Mouse (Mus musculus) cerebellum, postnatal 4 days (tissue): Measurements from ENCODE around the gene Spindoc.
A peak's percentile ranks its signal among the peaks of the same experiment; 100 is the strongest.
"Not testable (repeated sequence)": the region's sequence is repeated elsewhere in the genome, so short reads cannot be mapped to it uniquely, and the experiment has no call there.

Source experiments
- DNase-seq, 2 experiments: peaks; one replicate each; pipeline ENCODE4 v3.0.0; 2022; ENCODE audit warnings: low spot score in 2 of 2, mixed read lengths in 1 of 2

The Spindoc gene

DNA sequence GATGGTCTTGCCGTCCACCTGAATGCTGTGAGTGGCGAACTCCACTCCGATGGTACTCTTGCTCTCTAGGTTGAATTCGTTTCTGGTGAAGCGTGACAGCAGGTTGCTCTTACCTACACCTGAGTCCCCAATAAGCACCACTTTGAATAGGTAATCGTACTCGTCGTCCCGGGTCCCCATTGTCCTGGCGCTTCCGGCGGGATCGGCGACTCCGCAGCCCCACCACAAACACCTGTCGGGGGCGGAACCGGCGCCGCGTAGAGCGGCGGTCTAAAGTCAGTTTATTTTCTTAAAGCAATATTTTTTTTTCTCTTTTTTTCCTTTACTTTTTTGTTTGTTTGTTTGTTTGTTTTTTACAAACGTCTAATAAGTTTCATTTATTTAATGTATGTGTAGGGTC is 16.1 kb upstream of the Spindoc start:
- not testable (repeated sequence) for DNase-seq

DNA sequence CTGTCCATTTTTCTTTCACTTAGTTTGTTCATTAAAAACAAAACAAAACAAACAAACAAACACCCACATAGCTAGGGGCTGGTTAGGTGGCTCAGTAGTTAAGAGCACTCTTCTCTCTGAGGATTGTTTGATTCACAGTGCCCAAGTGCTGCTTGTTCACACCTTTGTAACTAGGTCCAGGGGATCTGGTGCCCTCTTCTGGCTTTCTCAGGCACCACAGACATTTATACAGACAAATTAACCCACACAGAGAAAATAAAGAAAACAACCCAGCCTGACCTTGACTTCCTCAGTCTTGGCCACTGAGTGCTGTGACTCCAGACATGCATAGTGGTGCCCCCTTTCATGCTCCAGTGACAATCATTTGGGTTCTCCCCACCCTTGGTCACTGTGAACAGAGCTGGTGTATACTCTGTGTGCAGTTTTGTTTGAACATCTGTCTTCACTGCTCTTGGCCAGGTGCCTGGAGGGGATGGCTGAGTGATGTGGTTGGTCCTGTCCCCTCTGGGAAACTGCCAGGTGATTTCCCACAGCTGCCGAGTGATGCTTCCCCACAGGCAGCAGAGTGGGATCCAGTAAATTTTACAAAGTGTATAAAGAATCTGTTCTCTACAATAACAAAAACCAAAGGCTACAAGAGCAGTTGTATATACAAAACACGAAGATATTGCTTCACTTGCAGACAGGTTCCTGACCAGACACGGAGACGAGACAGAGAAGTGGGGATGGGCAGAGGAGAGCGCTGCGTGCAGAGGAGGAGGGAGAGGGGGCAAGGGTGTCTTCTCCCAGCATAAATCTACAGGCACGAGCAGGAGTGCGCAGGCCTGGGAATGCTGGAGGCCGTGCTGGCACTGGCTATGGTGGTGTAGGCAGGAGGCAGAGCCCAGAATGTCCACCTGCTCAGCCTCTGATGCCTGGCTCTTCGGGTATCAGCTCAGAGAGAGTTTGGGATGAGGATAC is 14.4 kb upstream of the Spindoc start:
- DNase-seq, result not testable (repeated sequence)

DNA sequence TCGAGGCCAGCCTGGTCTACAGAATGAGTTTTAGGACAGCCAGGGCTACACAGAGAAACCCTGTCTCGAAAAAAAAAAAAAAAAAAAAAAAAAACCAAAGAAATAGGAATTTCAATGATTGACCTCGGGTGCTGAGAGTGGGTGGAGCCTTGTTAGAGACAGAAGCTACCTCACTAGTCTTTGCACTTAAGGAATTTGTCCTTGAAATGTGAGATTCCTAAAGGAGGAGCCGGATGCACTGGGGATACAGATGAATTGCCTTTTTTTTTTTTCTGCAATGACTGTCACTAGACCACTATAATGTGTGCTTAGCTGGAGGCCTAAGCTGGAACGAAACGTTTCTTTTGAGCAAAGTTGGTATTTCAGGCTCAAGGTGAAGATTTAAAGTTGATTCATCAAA is 5.7 kb upstream of the Spindoc start:
- DNase-seq, result no peak

DNA sequence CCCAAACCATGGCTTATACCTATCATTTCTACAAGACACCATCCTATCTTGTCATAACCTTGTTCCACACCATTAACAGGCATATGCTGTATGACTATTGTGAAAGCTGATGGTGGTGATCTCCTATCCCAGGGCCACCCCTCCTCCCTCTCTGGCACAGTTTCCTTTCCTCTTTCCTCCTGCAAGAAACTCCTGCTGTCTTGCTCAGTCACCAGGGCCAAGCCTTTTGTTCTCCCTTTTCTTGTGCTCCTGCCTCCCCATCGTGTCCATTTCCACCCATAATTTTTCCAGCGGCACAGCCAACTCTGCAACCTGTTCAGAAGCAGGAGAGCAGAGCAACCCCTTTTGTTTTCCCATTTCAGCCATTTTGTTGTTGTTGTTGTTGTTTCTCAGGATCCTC is 3.2 kb upstream of the Spindoc start:
- no peak for DNase-seq

DNA sequence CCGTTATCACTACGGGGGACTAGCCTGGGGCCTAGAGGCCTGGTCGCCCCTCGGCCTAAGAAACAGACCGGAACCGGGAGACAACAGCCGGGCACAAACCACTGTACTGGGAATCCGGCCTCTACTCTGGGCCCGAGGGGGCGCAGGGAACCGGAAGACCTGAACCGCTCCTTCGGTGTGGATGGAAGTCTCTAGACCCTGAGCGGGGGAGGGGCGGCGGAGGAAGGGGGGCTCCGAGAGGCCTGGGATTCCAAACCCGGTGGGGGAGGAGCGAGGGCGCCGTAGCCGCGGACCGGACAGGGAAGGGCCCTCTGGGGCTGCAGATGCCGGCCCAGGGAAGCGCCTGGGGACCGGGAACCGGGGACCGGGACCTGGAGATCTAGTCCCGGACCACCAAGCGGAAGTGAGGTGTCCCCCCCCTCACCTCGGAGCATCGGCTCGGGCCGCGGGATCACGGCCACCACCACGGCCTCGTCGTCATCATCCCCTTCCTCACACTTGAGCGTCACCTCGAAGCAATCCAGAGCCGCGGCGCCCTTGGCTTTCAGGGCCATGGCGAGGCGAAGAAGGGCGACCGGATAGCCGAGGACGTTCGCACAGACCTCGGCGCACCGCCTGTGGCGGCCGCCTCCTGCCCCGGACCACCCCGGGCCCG is 419 bp downstream of the Spindoc start:
- DNase-seq, result peak; percentile 46 to 70

GRCm38 (mm10) chr19:7381906-7382247 is 917 bp downstream of the Spindoc start:
- DNase-seq, result no peak

GRCm38 (mm10) chr19:7377639-7378038 is 5.2 kb downstream of the Spindoc start:
- DNase-seq, result no peak

- no peak for DNase-seq
These were observed 8.3 kb downstream of the Spindoc start for GRCm38 (mm10) chr19:7374491-7374890.

DNA sequence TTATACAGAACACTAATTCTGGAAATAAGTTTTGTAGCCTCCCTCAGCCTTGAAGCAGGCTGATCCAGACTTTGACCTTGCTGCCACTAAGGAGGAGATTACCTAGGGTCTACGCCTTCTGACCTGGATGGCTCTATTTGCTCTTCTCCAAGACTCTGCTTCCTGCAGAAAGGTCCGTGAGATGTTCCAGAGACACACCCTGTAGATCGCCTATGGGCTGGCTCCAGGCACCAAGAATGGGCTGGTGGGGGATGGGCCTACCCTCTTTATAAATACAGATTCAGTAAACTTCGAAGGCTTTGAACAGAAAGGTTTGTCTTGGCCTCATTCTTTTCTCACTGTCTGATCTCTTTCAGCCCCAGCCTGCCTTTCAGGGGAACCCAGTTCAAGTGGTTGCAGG is 13.3 kb downstream of the Spindoc start:
- not testable (repeated sequence) for DNase-seq

DNA sequence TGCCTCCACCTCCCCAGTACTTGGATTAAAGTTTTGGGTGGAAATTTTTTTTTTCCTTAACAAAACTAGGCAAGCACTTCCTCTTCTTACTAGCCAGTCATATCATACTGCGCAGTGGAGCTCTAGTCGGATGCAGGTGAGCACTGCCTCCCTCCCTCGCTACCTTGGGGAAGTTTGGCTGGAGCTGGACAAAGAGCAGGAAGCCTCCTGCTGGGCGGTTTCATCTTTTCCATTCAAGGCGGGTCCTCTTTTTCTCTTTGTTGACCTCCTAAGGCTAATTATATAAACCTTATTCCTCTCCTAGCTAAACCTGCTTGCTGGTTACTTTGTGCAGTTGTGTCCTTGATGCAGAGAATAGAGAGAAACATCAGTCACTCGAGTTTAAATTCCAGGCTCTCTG is 29.2 kb downstream of the Spindoc start:
- no peak for DNase-seq

GRCm38 (mm10) chr19:7352809-7353495 is 29.8 kb downstream of the Spindoc start:
- DNase-seq, result peak in 1 of 2 experiments; percentile 70

DNA sequence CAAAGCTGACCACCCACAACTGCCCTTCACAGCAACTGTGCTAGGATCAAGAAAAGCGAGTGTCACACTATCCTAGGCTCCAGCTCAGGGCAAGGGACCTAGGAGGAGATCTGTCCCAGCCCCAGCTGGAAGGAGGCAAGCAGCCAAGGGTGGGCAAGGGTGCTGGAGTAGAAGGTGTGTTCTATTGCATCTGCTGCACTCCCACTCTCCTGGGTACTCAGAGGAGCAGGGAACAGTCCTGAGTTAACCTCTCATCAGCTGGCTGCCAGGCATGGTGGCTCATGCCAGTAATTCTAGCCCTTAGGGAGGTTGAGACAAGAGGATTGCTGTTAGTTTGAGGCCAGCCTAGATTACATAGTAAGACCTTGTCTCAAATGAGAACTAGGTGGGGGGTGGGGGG is 32.8 kb downstream of the Spindoc start:
- peak in 1 of 2 experiments; percentile 28 for DNase-seq

- DNase-seq, result peak; percentile 40 to 69
These were observed 37.5 kb downstream of the Spindoc start for GRCm38 (mm10) chr19:7345235-7345755.

- no peak for DNase-seq
These were observed 40.1 kb downstream of the Spindoc start for GRCm38 (mm10) chr19:7342646-7343045.

DNA sequence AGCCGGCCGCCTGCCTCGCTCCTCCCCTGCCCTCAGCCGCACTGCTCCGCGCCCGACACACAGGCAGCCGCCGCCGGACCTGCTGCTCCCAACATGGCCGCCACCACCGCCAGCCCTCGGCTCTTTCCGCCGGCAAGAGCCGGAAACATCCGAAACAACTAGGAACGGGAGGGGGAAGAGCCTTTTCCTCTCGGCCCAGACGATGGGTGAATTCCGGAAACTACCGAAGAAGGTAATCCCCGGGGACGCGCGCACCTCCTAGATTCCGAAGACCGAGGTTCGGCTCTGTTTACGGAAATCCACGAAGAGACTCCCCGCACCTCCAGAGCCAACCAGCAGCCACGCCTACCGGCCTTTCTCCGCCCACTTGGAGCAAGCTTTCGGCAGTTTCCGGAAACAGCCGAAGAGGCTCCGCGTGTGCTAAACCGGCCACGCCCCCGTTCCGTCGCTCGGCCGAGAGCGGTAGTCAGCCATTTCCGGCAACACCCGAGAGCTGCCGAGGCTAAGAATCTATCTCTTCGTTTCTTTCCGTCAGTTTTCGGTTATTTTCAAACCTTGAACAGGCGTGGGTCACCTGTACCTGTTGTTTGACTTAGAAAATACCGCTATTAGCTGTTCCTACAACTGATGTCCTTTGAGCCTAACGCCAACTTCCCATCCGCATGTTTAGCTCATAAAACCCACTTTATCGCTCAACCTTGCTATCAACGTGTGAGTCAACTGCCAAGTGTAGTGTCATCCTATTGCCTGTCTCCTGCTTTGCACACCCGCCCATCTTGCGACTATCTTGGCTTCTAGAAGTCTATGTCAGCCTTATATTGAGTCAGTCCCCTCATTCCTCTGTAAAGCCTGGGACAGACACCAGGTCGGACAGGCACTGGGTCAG is 41.0 kb downstream of the Spindoc start, which contains the start of gene Mark2:
Mark2 (minus strand) TSS at position 349 of the 886 bp plus-strand sequence.
- DNase-seq, result peak; percentile 98 to 100

DNA sequence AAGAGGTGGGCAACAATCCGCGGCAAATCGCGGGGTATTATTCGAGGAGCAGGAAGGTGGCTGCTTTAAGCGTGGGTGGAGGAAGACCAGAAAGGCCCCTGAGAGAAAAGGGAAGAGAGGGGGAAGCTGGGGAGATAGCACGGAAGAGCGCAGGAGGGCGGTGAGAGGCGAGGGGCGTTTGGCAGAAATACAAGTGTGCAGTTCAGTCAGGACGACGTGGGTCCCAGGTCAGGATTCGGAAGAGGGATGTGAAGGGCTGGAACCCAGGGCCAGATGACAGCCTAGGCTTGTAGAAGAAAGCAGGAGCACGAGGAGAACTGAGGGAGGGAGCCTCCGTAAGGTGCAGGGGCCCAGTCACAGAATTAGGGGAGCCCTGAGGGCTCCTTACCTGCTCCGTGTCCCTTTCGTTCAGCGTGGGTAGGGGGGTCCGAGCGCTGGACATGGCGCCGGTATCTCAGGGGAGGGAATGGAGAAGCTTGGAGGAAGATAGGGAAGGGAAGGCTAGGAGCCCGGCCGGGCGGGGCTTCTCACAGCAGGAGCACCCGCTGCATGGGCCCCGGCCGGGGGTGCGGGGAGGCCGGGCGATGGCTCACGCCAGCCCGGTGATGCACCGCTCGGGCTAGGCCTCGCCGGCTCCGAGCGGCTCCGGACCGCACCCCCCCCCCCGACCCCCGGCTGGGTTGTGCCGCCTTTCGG is 41.9 kb downstream of the Spindoc start:
- no peak for DNase-seq

DNA sequence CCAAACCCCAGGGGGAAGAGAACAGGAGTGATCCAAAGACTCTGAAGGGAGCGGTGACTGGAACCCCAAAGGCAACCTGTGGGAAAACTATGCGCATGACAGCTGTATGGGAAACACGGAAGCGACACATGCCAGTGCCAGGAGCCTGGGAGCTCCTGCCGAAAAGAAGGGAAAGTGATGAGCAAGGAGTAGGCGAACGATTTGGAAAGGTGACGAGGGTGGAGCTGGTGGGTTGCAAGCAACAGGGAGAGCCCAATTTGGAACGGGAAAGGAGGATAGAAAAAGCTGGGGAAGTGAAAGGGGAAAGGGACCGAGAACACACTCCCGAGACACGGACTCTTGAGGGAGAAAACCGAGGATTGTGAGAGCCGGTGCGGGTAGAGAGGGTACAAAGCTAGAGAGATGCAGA is 42.4 kb downstream of the Spindoc start:
- no peak for DNase-seq

DNA sequence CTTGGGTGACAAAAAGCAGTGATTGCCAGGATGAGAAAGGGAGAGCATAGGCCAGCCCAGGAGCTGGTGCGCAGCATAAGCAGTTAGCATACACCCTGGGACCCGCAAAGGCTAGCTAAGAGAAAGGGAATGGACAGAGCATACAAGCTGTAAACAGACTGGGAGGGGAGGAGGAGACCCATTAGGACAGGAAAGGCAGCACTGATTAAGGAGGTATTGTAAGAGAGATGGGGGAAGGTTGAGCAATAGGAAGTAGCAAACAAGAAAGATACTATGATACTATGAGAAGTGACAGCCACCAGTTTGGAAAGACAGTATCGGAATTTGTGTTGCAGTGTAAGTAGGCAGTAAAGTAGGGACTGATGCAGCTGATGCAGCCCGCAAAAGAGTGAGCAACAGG is 42.9 kb downstream of the Spindoc start:
- no peak for DNase-seq

GRCm38 (mm10) chr19:7339026-7339425 is 43.8 kb downstream of the Spindoc start:
- DNase-seq, result no peak

DNA sequence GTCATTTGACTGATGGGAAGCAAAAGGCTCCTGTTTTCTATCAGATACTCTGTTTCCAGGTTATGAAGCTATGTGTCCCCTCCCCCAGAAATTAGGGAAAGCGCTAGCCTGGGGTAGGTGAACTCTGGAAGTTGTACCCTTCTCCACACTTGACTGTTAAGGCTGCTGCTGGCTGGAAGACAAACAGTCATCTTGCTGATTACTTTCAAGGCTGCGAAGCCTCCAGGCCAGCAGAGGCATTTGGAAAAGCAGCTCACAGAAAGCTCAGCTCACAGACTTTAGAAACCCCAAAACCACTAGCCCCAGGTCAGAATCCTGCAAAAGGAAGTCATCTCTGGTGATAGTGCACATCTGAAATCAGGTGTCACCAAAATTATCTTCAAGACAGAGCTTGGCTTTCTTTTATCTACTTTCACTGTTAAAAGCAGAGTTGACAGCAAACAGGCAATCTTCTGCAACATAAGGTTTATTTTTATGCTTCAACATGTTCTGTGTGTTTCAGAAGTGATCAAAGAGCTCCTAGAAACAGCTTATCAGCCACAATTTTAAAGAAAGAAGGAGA is 44.9 kb downstream of the Spindoc start:
- DNase-seq, result no peak
